Mouse (Mus musculus) cerebellum, postnatal 10 days (tissue): ENCODE results near the gene Gm20388.
"Not testable (repeated sequence)": the region's sequence is repeated elsewhere in the genome, so short reads cannot be mapped to it uniquely, and the experiment has no call there.

ENCODE experiments used
- DNase-seq, 2 experiments: peaks; one replicate each; pipeline ENCODE4 v3.0.0; 2021; ENCODE audit warnings: mixed read lengths in 2 of 2

Gene Gm20388

GRCm38 (mm10) chr8:123248596-123248995 is 3338.0 kb downstream of the Gm20388 start:
- no peak for DNase-seq

- no peak for DNase-seq
Measured at GRCm38 (mm10) chr8:123250940-123251339, 3340.3 kb downstream of the Gm20388 start.

DNA sequence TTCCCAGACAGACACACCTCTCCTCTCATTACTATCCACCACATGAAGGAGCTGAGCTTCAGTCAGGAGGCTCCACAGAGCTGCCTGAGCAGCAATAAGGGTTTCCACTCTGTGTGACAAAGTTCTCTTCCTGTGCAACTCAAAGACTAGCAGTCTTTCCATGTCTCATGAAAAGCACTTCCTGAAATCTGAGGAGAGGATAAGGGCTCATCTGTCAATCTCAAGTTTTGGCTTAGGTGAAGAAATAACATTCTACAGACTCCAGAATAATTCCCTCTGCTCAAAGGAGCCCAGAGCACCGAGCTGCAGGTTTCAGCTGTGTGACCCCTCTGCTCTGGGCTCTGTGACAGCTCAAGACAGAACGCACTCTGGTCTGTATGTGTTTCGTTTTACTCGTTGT is 3342.3 kb downstream of the Gm20388 start:
- DNase-seq = no peak

- DNase-seq = no peak
Measured at GRCm38 (mm10) chr8:123253451-123254098, 3342.9 kb downstream of the Gm20388 start.

- DNase-seq = peak; percentile 91 to 94
Measured at GRCm38 (mm10) chr8:123254099-123254885, 3343.7 kb downstream of the Gm20388 start, which contains the start of the genes Zfp276 and Vps9d1. Gene Zfp276, plus strand, starts transcription at chr8:123254195. Gene Vps9d1, minus strand, starts transcription at chr8:123254348.

DNA sequence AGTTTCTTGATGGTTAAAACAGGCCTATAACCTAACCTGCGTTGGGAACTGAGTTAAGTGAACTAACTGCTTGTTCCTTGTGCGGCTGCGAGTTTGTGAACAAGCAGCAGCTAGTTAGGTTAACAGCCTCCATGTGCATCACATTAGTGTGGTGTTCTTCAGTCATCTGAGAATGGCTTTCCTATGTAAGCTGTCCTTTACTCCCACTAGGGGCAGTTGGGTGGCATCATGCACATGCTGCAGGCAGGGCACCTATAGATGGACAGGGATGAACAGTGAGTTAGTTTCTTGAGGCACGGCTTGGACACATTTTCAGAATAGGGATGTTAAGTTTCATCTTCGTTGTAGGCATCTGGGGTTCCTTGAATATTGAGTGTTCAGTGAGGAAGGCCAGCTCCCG is 3344.5 kb downstream of the Gm20388 start:
- DNase-seq = no peak

DNA sequence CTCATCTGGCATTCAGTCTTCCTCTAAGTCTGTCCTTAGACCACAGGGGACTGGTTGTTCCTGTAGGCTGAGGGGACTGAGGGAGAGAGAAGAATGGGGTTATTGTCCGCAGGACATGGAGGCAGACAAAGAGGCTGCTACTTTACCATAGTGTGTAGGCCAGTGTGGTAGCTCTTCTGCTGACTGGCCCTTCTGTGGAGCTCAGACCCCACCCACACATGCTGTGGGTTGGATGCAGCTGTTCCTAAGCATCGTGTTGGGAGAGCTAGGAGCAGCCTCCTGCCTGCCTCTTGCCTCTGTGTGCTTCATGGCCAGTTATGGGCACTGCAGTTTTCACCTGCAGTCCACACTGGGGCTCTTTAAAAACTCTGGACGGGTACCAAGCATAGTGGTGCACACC is 3346.5 kb downstream of the Gm20388 start:
- no peak for DNase-seq

GRCm38 (mm10) chr8:123257593-123257992 is 3347.0 kb downstream of the Gm20388 start:
- not testable (repeated sequence) for DNase-seq

GRCm38 (mm10) chr8:123267926-123268656 is 3357.4 kb downstream of the Gm20388 start:
- no peak for DNase-seq

DNA sequence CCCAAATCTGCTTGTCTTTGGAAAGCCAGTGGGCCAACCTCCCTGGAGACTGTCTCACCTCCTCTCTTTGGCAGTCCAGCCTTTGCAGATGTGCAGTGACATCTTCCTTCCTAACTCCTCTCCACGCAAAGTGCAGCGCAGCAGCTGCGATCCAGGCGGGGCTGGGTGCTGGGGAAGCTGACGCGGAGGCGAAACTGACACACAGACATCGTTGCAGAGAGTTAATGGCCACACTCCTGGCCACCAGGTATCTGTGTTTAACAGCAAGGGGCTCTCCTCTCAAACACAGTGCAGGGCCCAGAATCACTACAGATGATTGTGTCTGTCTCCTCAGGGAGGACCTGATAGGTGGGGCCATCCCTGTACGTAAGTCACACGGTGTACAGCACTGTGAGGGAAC is 3360.5 kb downstream of the Gm20388 start:
- DNase-seq = no peak

GRCm38 (mm10) chr8:123271901-123272300 is 3361.3 kb downstream of the Gm20388 start:
- DNase-seq = no peak

- no peak for DNase-seq
Measured at GRCm38 (mm10) chr8:123274447-123274846, 3363.8 kb downstream of the Gm20388 start.

DNA sequence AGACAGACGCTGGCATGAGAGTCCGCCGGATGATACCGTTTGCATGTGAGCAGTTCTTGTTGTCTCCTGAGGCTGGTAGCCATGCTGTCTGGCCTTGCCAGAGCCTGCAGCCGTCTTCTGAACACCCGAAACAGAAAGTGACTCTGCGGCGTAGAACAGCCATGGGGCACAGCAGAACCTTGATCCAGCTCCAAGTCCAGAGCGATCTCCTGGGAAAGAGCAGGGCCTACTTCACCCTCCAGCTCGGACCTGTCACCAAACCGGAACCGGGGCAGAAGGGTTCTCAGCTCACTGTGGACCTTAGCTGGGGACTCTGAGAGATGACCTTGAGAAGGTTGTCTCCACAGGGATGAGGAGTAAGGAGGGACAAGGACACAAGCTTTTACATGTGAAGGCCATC is 3364.5 kb downstream of the Gm20388 start:
- no peak for DNase-seq

DNA sequence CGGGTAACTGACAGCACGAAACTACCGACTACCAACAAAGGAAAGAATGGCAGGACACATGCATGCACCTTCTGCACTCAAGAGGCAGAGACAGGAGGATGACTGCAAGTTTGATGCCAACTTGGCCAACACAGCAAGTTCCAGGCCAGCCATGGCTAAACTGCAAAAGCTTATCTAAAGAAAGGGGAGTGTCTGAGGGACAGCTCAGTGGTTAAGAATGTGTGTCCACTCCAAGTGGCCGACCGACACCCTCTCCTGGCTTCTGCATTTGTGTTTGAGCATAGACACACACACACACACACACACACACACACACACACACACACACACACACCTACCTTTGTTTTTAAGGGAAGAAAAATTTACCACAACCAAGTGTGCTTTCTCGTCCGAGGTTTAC is 3367.8 kb downstream of the Gm20388 start:
- DNase-seq = no peak

DNA sequence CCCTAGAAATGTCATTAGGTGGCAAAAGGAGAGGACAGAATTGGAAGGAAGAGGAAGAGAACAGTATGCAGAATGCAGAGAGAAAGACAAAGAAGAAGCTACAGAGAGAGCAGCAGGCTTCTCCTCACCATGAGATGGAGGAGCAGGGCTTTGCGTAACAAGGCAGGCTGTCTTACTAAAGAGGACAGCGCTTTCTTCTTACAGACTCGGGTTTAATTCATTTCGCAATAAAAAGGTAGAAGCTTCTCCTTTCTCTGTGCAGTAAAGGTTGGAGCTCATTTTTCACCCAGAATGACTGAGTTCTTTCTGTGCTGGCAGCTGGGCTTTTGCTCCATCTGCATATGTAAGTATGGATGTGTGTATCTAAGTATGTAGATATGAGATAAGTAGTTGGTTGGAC is 3369.2 kb downstream of the Gm20388 start:
- DNase-seq = no peak

DNA sequence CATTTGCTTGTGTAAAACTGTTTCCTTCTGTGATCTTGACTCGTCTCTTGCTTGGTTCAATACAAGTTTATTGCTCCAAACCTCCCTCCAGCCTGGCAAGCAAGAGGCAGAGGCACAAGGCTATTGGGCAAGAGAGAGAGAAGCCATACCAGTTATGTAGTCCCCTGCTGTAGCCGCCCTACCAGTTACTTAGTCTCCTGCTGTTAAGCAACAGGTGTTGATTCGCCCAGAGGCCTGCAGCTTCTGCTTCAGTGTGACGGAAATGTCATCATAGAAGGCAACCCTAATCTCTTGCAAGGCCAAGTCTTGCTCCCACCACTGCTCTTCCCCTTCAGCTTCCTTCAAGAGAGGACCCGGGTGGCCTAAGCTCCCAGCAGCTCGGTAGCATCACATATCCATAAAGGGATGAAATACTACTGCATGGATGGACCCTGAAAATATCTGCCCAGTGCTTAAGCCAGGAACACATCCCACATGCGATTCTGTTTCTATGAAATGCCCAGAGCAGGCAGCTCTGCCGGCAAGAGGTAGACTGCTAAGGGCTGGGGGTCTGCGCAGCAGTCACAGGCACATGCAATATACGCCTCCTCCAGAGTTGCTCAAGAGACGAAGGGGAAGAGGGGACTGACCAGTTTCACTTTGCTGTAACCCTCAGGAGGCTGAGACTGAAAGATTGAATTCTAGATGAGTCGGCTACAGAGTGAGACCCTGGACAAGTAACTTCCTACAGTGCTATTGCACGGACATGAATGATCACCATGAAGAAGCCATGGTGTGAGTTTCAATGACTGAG is 3369.9 kb downstream of the Gm20388 start:
- no peak for DNase-seq

GRCm38 (mm10) chr8:123282994-123283393 is 3372.4 kb downstream of the Gm20388 start:
- not testable (repeated sequence) for DNase-seq

GRCm38 (mm10) chr8:123283991-123284390 is 3373.3 kb downstream of the Gm20388 start:
- no peak for DNase-seq

DNA sequence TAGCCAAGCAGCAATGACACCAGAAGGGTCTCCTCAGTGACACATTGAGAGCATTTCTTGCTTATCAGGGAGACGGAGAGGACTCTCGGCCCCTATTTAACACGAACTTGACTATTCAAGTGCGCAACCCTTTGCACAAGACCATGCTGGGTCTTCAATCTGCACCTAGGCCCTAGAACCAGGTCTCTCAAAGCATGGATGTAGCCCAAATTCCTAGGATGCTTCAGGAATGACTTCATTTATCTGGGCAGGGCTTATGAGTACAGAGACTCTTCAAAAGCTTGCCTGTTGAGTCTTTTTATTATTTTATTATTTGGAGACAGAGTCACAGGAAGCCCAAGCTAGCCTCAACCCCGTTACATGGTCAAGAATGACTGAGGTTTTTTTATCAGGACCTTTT is 3373.9 kb downstream of the Gm20388 start:
- DNase-seq = no peak

DNA sequence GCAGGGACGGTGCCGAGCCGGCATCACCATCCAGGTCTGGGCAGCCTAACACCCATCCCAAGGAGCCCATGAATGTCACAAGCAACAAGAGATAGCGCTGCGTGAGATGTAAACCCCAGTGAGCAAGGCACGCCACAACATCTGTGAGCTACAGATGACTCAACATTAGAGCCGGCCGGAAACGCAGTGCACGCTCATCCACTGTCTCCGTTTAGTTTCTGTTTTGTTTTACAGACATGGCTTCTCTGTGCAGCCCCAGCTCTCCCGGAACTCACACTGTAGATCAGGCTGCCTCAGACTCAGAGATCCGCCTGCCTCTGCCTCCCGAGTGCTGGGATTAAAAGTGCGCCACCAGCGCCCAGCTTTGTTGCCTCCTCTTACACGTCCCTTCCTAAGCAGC is 3376.7 kb downstream of the Gm20388 start:
- no peak for DNase-seq

DNA sequence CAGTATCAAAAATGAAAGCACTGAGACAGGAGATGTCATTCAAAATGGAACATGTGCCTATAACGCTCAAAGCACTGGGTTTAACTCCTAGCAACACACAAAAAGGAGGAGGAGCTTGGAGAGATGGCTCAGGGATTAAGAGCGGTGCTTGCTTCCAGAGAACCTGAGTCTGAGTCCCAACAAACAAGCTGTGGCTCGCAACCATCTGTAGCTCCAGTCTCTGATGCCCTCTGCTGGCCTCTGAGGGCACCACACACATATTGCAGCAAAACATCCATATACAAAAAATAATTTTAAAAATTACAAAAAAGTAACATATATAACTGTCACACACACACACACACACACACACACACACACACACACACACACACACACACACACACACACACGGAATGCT is 3379.5 kb downstream of the Gm20388 start:
- DNase-seq = peak; percentile 57 to 58

DNA sequence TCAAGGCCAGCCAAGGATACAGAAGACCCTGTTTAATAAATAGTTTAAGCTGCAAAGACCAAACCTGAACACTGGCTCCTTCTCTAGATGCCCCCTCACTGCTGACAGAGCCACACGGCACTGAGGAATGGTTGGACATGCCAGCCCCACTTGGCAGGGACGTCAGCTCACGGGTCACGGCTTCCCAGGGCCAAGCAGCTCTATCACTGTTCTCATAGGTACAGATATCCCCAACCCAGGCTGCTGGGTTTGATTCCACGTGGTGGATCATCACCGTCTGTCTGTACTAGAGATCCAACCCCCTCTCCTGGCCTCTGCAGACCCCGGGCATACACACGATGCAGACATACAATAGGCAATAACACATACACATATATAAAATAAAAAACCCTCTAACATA is 3380.0 kb downstream of the Gm20388 start:
- DNase-seq = no peak

- no peak for DNase-seq
Measured at GRCm38 (mm10) chr8:123291716-123292115, 3381.1 kb downstream of the Gm20388 start.
